Mouse (Mus musculus) urinary bladder, postnatal 14 days (tissue): Measurements from ENCODE around the gene Rab3gap1.
"Not testable (repeated sequence)": the region's sequence is repeated elsewhere in the genome, so short reads cannot be mapped to it uniquely, and the experiment has no call there.

Source experiments
- DNase-seq: peaks from one replicate; pipeline ENCODE4 v3.0.0; 2021; ENCODE audit warnings: low spot score

Rab3gap1 gene

GRCm38 (mm10) chr1:127933405-127933804, 64.8 kb downstream of the Rab3gap1 start:
- DNase-seq, result no peak

GRCm38 (mm10) chr1:127934322-127934721, 65.7 kb downstream of the Rab3gap1 start:
- DNase-seq, result no peak

- no peak for DNase-seq
Measured at GRCm38 (mm10) chr1:127937277-127937676, 68.7 kb downstream of the Rab3gap1 start.

GRCm38 (mm10) chr1:127942231-127942630, 73.7 kb downstream of the Rab3gap1 start:
- no peak for DNase-seq

- DNase-seq, result no peak
Measured at GRCm38 (mm10) chr1:127943516-127943915, 74.9 kb downstream of the Rab3gap1 start.

- DNase-seq, result no peak
Measured at GRCm38 (mm10) chr1:127945696-127946575, 77.4 kb downstream of the Rab3gap1 start.

GRCm38 (mm10) chr1:127946615-127947249, 78.2 kb downstream of the Rab3gap1 start:
- DNase-seq, result no peak

- no peak for DNase-seq
Measured at GRCm38 (mm10) chr1:127948748-127949147, 80.2 kb downstream of the Rab3gap1 start.

- DNase-seq, result no peak
Measured at GRCm38 (mm10) chr1:127952276-127952675, 83.7 kb downstream of the Rab3gap1 start.

GRCm38 (mm10) chr1:127954198-127954597, 85.6 kb downstream of the Rab3gap1 start:
- DNase-seq, result not testable (repeated sequence)

- no peak for DNase-seq
Measured at GRCm38 (mm10) chr1:127954800-127955199, 86.2 kb downstream of the Rab3gap1 start.

GRCm38 (mm10) chr1:127956524-127956923, 88.0 kb downstream of the Rab3gap1 start:
- no peak for DNase-seq

GRCm38 (mm10) chr1:127958801-127959200, 90.2 kb downstream of the Rab3gap1 start:
- no peak for DNase-seq

- no peak for DNase-seq
Measured at GRCm38 (mm10) chr1:127959312-127959718, 90.7 kb downstream of the Rab3gap1 start.

GRCm38 (mm10) chr1:127961140-127961539, 92.6 kb downstream of the Rab3gap1 start:
- DNase-seq, result no peak

- no peak for DNase-seq
Measured at GRCm38 (mm10) chr1:127963326-127963725, 94.8 kb downstream of the Rab3gap1 start.

- DNase-seq, result no peak
Measured at GRCm38 (mm10) chr1:127970870-127971269, 102.3 kb downstream of the Rab3gap1 start.

- DNase-seq, result no peak
Measured at GRCm38 (mm10) chr1:127974082-127974481, 105.5 kb downstream of the Rab3gap1 start.

- DNase-seq, result no peak
Measured at GRCm38 (mm10) chr1:127975676-127976075, 107.1 kb downstream of the Rab3gap1 start.

GRCm38 (mm10) chr1:127976106-127976505, 107.5 kb downstream of the Rab3gap1 start:
- DNase-seq, result no peak

GRCm38 (mm10) chr1:127978125-127978524, 109.6 kb downstream of the Rab3gap1 start:
- no peak for DNase-seq

- no peak for DNase-seq
Measured at GRCm38 (mm10) chr1:127980911-127981559, 112.5 kb downstream of the Rab3gap1 start.

GRCm38 (mm10) chr1:127982268-127982667, 113.7 kb downstream of the Rab3gap1 start:
- DNase-seq, result no peak
